10 mouse cellular contexts compared by ENCODE assay signal in the genomic region with DNA sequence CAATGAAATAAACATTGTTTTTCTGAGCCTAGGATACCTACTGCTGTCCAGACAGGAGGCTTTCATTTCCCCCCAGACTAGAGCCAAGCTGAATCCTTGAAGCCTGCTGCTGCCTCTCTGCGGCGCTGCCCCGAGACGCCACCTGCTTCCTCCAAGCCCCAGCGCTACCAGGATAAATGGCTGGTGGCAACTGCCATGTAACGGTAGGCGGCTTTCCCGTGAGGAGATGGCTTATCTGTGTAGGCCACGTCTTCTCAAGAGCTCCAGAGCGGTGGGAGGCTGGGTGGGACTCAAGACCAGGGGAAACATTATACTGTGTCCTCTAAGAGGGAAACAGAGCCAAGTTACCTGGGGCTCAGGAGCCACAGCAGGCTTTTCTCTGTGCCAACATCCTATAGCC. TPM values are rescaled to one million over a fixed set of nuclear protein-coding genes. Genes with fewer than 3 reads are reported as not detected.
DNase-seq lines count a peak whose midpoint lies in the region; ATAC-seq lines count a peak whose summit lies in the region.
"Had no signal": no experiment of that assay in that cellular context is flagged by ENCODE, and none has a peak within 500 bp of the region (broad histone marks: within the 10 kb centered on the region; RNA-seq: fewer than 3 reads in every experiment).

No protein-coding gene starts in this region.

- 0 out of 2 replicates have a peak overlapping the region, but pooled peaks have one; percentile 42 for H3K27ac ChIP-seq in midbrain, embryonic 12.5 days (replicated peaks)
- no peak overlapping the region for H3K27ac ChIP-seq in midbrain, embryonic 16.5 days (ENCODE audit: low read length)
- peak overlapping the region; percentile 95 for H3K27ac ChIP-seq in liver, embryonic 12.5 days

- no peak overlapping the region for H3K4me2 ChIP-seq in midbrain, embryonic 12.5 days (replicated peaks)
- no peak overlapping the region for H3K4me2 ChIP-seq in midbrain, embryonic 16.5 days (ENCODE audit: low read length)
- H3K4me2 ChIP-seq in liver, embryonic 12.5 days, result peak overlapping the region; percentile 65

- peak; percentile 77 for DNase-seq in cerebellum, adult 11-12 months
- no peak for DNase-seq in cerebellum, postnatal 4 days (ENCODE audit: low spot score in 2 of 2)
- peak; percentile 73 to 76 for DNase-seq in cerebellum, adult 18-20 months
- no peak for DNase-seq in kidney, postnatal 36 days
- no peak for DNase-seq in heart, adult 11 months
- DNase-seq: kidney, postnatal 14 days had no signal

- H3K9ac ChIP-seq in midbrain, embryonic 12.5 days (replicated peaks), result no peak overlapping the region
- no peak overlapping the region for H3K9ac ChIP-seq in midbrain, embryonic 16.5 days (ENCODE audit: low read depth, low read length)
- H3K9ac ChIP-seq in liver, embryonic 12.5 days, result peak overlapping the region; percentile 68

- peaks cover 35% of the 10 kb centered on the region for H3K4me1 ChIP-seq in midbrain, embryonic 12.5 days
- H3K4me1 ChIP-seq in midbrain, embryonic 16.5 days (ENCODE audit: control insufficient read depth, insufficient read depth, low read length), result peaks cover 33% of the 10 kb centered on the region
- peaks cover 100% of the 10 kb centered on the region for H3K4me1 ChIP-seq in liver, embryonic 12.5 days

- no peak overlapping the region for H3K4me3 ChIP-seq in midbrain, embryonic 12.5 days
- H3K4me3 ChIP-seq in midbrain, embryonic 16.5 days (ENCODE audit: low read depth, low read length), result no peak overlapping the region
- H3K4me3 ChIP-seq in liver, embryonic 12.5 days, result peak overlapping the region; percentile 32

- no peak for ATAC-seq in midbrain, embryonic 12.5 days (ENCODE audit: low FRiP score, low read depth)
- no peak for ATAC-seq in midbrain, embryonic 16.5 days
- ATAC-seq in liver, embryonic 12.5 days, result peak; percentile 90
- ATAC-seq: forebrain, embryonic 14.5 days had no signal

- no peaks in the 10 kb centered on the region for H3K27me3 ChIP-seq in midbrain, embryonic 12.5 days
- H3K27me3 ChIP-seq in midbrain, embryonic 16.5 days (ENCODE audit: control insufficient read depth, insufficient read depth, low read depth, low read length), result no peaks in the 10 kb centered on the region
- no peaks in the 10 kb centered on the region for H3K27me3 ChIP-seq in liver, embryonic 12.5 days (replicated peaks)

- 74% methylated on average over 10 of the region's 10 CpGs for WGBS in midbrain, embryonic 12.5 days
- 49% methylated on average over 10 of the region's 10 CpGs for WGBS in midbrain, embryonic 16.5 days
- 23% methylated on average over 10 of the region's 10 CpGs for WGBS in liver, embryonic 12.5 days (ENCODE audit: insufficient replicate concordance)

- H3K36me3 ChIP-seq in midbrain, embryonic 12.5 days, result peaks cover 43% of the 10 kb centered on the region
- peaks cover 12% of the 10 kb centered on the region; the same call in 1 of the 2 replicates for H3K36me3 ChIP-seq in midbrain, embryonic 16.5 days (ENCODE audit: control insufficient read depth, insufficient read depth, low read length)
- peaks cover 73% of the 10 kb centered on the region for H3K36me3 ChIP-seq in liver, embryonic 12.5 days

- no peaks in the 10 kb centered on the region for H3K9me3 ChIP-seq in midbrain, embryonic 12.5 days
- no peaks in the 10 kb centered on the region for H3K9me3 ChIP-seq in midbrain, embryonic 16.5 days (replicated peaks; ENCODE audit: control insufficient read depth, low read length, poor library complexity, severe bottlenecking)
- no peaks in the 10 kb centered on the region for H3K9me3 ChIP-seq in liver, embryonic 12.5 days (replicated peaks)

RNA-seq across cellular contexts. Expression of a gene that starts 9.2 kb away (rescaled TPM):
- 35.4 and 36.8 TPM in 2 replicates for polyA plus RNA-seq in midbrain, embryonic 12.5 days (2016; fragmentation: Nextera tagmentation; extraction: Ambion mirVana)
- polyA plus RNA-seq in midbrain, embryonic 16.5 days (2015; fragmentation: Nextera tagmentation; extraction: Ambion mirVana), result 33.3 and 38.1 TPM in 2 replicates
- 342 and 350 TPM in 2 replicates for polyA plus RNA-seq in liver, embryonic 12.5 days (2016; fragmentation: Nextera tagmentation; extraction: Ambion mirVana)

RNA-seq across cellular contexts. Expression of a gene that starts 35.4 kb away (rescaled TPM):
- polyA plus RNA-seq in midbrain, embryonic 12.5 days (2016; fragmentation: Nextera tagmentation; extraction: Ambion mirVana), result 17.6 and 17.9 TPM in 2 replicates
- 10.3 and 10.5 TPM in 2 replicates for polyA plus RNA-seq in midbrain, embryonic 16.5 days (2015; fragmentation: Nextera tagmentation; extraction: Ambion mirVana)
- 5.8 and 6.6 TPM in 2 replicates for polyA plus RNA-seq in liver, embryonic 12.5 days (2016; fragmentation: Nextera tagmentation; extraction: Ambion mirVana)

Comparison
In these comparisons a context has a peak if more than half of its experiments do, and no peak if none do; other contexts are left out.
1. DNase-seq: peak in cerebellum, adult 11-12 months (single experiment) and cerebellum, adult 18-20 months (2 of 2); none in cerebellum, postnatal 4 days (0 of 2), kidney, postnatal 36 days (0 of 2) and heart, adult 11 months (single experiment).